Mouse (Mus musculus) stomach, postnatal 0 days (tissue): ENCODE measurements at regions not wholly inside any gene's neighbourhood (a gene's known extent, or its start where the extent isn't known, plus 50 kb on each side); places are given as distances from the start of the nearest gene placed in this dataset.

Source experiments
- CTCF ChIP-seq: IDR thresholded peaks from 2 replicates; pipeline ENCODE4 v1.5.1; 2016; ENCODE audit warnings: antibody characterized with exemption, low read depth, mild to moderate bottlenecking, moderate library complexity
- EP300 ChIP-seq: optimal IDR thresholded peaks from 2 replicates; pipeline ENCODE3; 2016; ENCODE audit warnings: antibody characterized with exemption

DNA sequence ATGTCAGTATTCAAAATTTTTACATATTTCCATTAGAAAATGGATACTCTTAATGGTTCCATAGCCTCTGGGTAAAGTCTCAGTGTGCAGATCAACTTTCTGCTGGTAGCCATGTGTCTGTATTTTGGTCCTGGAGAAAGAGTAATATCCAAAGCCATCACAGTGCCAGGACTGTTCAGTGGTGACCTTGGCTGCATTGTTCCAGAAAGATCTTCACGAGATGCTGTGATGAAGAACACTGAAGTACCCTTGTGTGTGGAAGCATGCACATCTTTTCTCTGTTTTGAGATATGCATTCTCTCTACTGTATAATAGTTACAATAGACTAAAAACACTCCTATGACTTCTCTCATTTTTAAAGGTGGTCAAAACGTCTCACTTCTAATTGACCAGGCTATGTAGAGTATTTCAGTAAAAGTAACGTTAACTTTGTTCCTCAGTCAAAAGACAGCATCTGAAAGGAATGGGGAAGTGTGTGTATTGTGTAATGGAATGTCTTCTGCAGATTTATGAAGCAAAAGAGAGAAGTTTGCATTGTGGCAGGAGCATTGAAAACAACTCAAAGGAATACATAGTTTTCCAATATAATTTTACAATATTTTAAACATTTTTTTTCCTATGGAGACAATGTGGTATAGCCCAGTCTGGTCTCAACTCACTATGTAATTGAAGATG, 192.8 kb upstream of the Negr1 start:
- TF ChIP-seq CTCF, result no peak
- TF ChIP-seq EP300, result no peak
